Mouse (Mus musculus) limb, embryonic 11.5 days (tissue): Measurements from ENCODE around the gene C2cd5. TPM values are rescaled to one million over a fixed set of nuclear protein-coding genes. Genes with fewer than 3 reads are reported as not detected.
"Not testable (repeated sequence)": the region's sequence is repeated elsewhere in the genome, so short reads cannot be mapped to it uniquely, and the experiment has no call there.

ENCODE experiments used
- ATAC-seq: fragments of 200-750 bp; cut with Nextera tagmentation; 2 replicates; pipeline ENCODE4 v1.8.0; 2017; ENCODE audit warnings: low read depth; ENCODE audit not compliant: insufficient number of reproducible peaks, low FRiP score, low TSS enrichment
- DNase-seq: peaks from one replicate; pipeline ENCODE4 v3.0.0-alpha.2; 2015; ENCODE audit warnings: low spot score
- H3K27ac ChIP-seq: fragments of 300-500 bp; sonication (generic); replicated peaks from 2 replicates; pipeline ENCODE4 v1.5.1; 2014; ENCODE audit warnings: low read depth, mild to moderate bottlenecking, low read length
- H3K27me3 ChIP-seq: fragments of 300-500 bp; sonication (generic); 2 replicates; pipeline ENCODE4 v1.6.1; 2014; ENCODE audit warnings: mild to moderate bottlenecking, low read length, mixed read lengths; ENCODE audit not compliant: control insufficient read depth, insufficient read depth
- H3K36me3 ChIP-seq: fragments of 300-500 bp; sonication (generic); 2 replicates; pipeline ENCODE4 v1.6.1; 2014; ENCODE audit warnings: mild to moderate bottlenecking, low read length, moderate library complexity, mixed read lengths; ENCODE audit not compliant: control insufficient read depth, insufficient read depth
- H3K4me1 ChIP-seq: fragments of 300-500 bp; sonication (generic); 2 replicates; pipeline ENCODE4 v1.6.1; 2014; ENCODE audit warnings: low read length, mixed read lengths; ENCODE audit not compliant: control insufficient read depth, insufficient read depth
- H3K4me2 ChIP-seq: fragments of 300-500 bp; sonication (generic); 2 replicates; pipeline ENCODE4 v1.6.1; 2014; ENCODE audit warnings: low read depth, mild to moderate bottlenecking, moderate library complexity; ENCODE audit not compliant: severe bottlenecking
- H3K4me3 ChIP-seq: fragments of 300-500 bp; sonication (generic); 2 replicates; pipeline ENCODE4 v1.5.1; 2014; ENCODE audit warnings: low read depth, low read length
- H3K9ac ChIP-seq: fragments of 300-500 bp; sonication (generic); 2 replicates; pipeline ENCODE4 v1.6.1; 2014; ENCODE audit warnings: mild to moderate bottlenecking, low read length
- H3K9me3 ChIP-seq: fragments of 300-500 bp; sonication (generic); 2 replicates; pipeline ENCODE4 v1.6.1; 2016; ENCODE audit warnings: low read length; ENCODE audit not compliant: control insufficient read depth
- WGBS: fragments of 180-500 bp; shearing (Covaris S2); extraction: QIAGEN DNeasy Blood & Tissue Kit; methylation state at CpG from one replicate; pipeline ENCODE4 v1.1.7; 2014; 5-methylcytosine and 5-hydroxymethylcytosine counted together
- polyA plus RNA-seq: library from polyadenylated mRNA; unstranded; fragments of >200 nt; fragmentation: Nextera tagmentation; extraction: Ambion mirVana; gene quantifications from 2 replicates; pipeline ENCODE4 v1.2.1, GENCODE M21; 2014

C2cd5 gene
- polyA plus RNA-seq, 1 experiment from 2014 or later = 29.2 TPM

DNA sequence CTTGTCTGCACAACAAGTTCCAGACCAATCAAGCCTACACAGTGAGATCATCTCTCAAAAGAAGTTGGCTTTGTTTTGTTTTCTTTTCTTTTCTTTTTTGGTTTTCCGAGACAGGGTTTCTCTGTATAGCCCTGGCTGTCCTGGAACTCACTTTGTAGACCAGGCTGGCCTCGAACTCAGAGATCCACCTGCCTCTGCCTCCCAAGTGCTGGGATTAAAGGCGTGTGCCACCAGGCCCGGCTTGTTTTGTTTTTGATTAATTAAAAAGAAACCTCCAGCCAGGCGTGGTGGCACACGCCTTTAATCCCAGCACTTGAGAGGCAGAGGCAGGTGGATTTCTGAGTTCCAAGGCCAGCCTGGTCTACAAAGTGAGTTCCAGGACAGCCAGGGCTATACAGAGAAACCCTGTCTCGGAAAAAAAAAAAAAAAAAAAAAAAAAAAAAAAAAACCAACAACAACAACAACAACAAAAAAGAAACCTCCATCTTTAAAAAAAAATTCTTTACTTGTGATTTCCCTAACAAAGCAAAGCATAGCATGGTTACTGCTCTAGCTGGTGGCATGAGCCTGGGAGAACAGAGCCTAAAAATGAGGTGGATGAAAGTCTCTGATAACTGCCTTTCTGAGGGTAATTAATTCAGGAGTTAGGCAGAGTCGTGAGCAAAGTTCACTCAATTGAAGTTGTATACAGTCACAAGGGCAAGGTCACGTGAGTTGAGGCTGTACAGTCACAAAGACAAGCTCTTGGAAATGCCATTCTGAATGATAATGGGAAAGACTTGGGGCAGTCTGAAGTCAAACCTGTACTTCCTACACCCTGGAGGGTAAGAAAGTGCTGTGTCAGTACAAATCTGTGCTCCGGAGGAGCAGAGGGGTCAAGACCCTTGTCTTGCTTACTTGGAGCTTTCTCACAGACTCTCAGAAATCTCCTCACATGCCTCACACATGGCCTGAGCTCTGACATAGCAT lies 42.0 kb upstream of the C2cd5 start:
- not testable (repeated sequence) for H3K9ac ChIP-seq, ATAC-seq, DNase-seq, H3K4me3 ChIP-seq, H3K27ac ChIP-seq, H3K4me2 ChIP-seq, H3K27me3 ChIP-seq, H3K4me1 ChIP-seq, H3K9me3 ChIP-seq, H3K36me3 ChIP-seq
- WGBS = 83% methylated on average over 9 of the region's 10 CpGs

DNA sequence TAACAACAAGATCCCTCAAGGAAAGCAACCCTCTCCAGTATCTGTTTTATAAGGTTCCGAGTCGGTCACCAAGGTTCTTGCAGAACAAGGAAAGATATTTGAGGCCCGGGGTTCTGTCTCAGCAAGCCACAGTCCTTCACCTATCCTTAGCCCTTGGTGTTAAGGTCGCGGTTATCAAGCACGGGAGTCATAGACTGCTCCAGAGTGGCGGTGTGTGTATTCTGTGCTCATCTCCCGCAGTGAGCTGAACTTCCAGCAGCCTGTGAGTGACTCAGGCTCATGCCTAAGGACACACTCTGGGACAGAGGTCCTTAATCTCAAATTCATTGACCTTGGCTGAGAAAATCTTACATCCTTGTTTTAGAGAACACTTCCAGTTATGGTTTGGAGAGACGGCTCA lies 40.9 kb upstream of the C2cd5 start:
- no peaks in the 10 kb centered on the region for H3K9me3 ChIP-seq
- H3K4me2 ChIP-seq = no peak overlapping the region
- DNase-seq (no peak), ATAC-seq (no peak)
- no peaks in the 10 kb centered on the region for H3K4me1 ChIP-seq
- H3K27ac ChIP-seq = no peak overlapping the region
- H3K36me3 ChIP-seq = no peaks in the 10 kb centered on the region
- WGBS = 92% methylated on average over 9 of the region's 9 CpGs
- no peak overlapping the region for H3K4me3 ChIP-seq
- no peak overlapping the region for H3K9ac ChIP-seq
- H3K27me3 ChIP-seq = no peaks in the 10 kb centered on the region

DNA sequence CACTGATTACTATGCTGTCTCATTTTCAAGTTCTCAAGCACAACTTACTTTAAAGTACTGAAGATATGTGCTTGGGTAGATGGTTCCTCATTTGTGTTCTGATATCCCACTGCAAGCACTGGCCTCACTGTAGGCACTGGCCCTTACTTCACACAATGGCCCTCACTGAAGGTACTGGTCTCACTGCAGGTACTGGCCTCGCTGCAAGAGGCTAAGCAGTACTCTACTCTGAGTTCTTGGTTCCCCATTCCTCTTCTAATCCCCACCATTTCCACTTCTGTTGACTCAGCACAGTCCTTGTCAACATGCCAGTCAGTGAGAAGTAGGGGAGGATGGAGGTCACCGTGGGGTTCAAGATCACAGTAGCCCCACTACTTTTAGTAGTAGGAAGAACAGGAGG lies 39.5 kb upstream of the C2cd5 start:
- no peak for DNase-seq
- no peaks in the 10 kb centered on the region for H3K27me3 ChIP-seq
- no peak overlapping the region for H3K9ac ChIP-seq
- no peaks in the 10 kb centered on the region for H3K36me3 ChIP-seq
- no peaks in the 10 kb centered on the region for H3K9me3 ChIP-seq
- 92% methylated on average over 2 of the region's 2 CpGs for WGBS
- no peak for ATAC-seq
- no peak overlapping the region for H3K4me2 ChIP-seq
- H3K27ac ChIP-seq = no peak overlapping the region
- no peaks in the 10 kb centered on the region for H3K4me1 ChIP-seq
- no peak overlapping the region for H3K4me3 ChIP-seq

DNA sequence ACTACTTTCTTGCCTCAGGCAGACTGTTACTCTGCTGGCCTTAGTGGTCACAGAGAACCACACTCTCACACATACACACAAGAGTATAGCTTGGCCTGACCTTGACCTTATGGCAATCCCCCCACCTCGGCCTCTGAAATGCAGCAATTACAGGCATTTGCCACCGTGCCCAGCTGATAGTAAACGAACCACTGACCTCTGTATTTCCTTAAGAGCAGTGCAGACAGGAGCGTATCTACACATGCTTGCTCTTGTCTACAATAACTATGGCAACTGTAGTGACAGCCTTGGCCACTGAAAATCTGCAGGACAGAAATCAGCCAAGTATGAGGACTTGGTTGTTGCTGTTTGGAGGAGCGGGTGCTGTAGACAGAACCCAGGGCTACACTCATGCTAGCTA lies 37.4 kb upstream of the C2cd5 start:
- H3K4me1 ChIP-seq = no peaks in the 10 kb centered on the region
- H3K4me3 ChIP-seq = no peak overlapping the region
- ATAC-seq (no peak), DNase-seq (no peak)
- H3K36me3 ChIP-seq = no peaks in the 10 kb centered on the region
- no peak overlapping the region for H3K9ac ChIP-seq
- no peaks in the 10 kb centered on the region for H3K9me3 ChIP-seq
- no peak overlapping the region for H3K4me2 ChIP-seq
- H3K27me3 ChIP-seq = no peaks in the 10 kb centered on the region
- no peak overlapping the region for H3K27ac ChIP-seq
- WGBS = 62% methylated on average over 5 of the region's 5 CpGs

DNA sequence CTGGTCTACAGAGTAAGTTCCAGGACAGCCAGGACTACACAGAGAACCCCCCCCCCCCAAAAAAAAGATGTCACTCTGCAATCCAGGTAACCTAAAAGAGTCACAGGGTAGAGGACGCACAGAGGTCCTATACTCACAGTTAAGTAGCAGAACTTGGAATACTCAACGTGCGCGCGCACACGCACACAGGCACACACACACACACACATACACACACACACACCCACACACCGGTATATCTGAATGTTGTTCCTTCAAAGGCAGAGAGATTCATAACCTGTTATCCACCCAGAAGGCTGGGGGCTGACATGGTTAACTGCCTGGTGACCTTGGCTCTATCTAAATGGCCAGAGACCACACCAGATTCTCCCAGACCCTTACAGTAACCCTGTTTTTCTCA lies 36.7 kb upstream of the C2cd5 start:
- DNase-seq = no peak
- no peaks in the 10 kb centered on the region for H3K9me3 ChIP-seq
- WGBS = 96% methylated on average over 7 of the region's 7 CpGs
- no peak overlapping the region for H3K4me2 ChIP-seq
- H3K9ac ChIP-seq = no peak overlapping the region
- no peaks in the 10 kb centered on the region for H3K4me1 ChIP-seq
- H3K36me3 ChIP-seq = no peaks in the 10 kb centered on the region
- no peaks in the 10 kb centered on the region for H3K27me3 ChIP-seq
- ATAC-seq = no peak
- no peak overlapping the region for H3K27ac ChIP-seq
- H3K4me3 ChIP-seq = no peak overlapping the region

DNA sequence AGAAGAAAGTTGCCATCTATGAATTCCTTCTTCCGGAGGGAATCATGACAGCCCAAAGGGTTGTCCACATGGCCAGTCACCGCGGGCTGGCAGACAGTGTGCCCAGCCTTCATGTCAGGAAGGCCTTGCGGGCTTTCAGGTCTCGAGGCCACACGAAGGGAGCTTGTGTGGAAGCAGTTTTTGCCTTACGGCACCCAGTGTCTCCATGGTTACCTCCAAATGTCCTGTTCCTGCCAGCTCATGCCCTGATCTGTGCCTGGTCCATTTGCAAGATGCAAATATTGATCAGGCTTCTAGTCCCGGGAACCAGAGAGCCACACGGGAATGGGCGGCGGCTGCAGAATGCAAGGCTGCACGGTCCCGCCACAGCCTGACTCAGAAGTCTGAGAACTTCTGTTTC lies 35.2 kb upstream of the C2cd5 start:
- Histone ChIP-seq H3K36me3 (no peaks in the 10 kb centered on the region), H3K27ac (no peak overlapping the region), H3K27me3 (no peaks in the 10 kb centered on the region), H3K4me3 (no peak overlapping the region), H3K9me3 (no peaks in the 10 kb centered on the region), H3K9ac (no peak overlapping the region), H3K4me1 (no peaks in the 10 kb centered on the region), H3K4me2 (no peak overlapping the region)
- ATAC-seq = no peak
- 94% methylated on average over 13 of the region's 13 CpGs for WGBS
- no peak for DNase-seq

DNA sequence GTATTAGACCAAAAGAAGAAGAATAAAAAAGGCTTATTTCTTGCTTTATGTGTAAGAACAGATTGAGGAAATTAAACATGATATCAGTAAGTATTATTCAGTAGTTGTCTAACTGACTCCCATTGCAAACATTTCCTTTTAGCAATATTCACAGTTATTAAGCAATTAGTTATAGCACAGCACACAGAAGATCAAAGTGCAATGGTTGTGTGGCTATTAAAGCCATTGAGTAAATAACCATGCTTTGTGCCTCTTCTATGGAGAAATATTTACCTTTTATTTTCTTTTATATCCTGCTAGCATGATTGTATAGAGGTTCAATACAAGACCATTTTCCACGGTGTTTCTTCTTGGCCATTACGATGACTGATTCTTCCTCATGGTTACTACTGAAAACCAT lies 33.2 kb upstream of the C2cd5 start:
- Histone ChIP-seq H3K27ac (no peak overlapping the region), H3K27me3 (no peaks in the 10 kb centered on the region), H3K4me1 (no peaks in the 10 kb centered on the region), H3K36me3 (no peaks in the 10 kb centered on the region), H3K4me3 (no peak overlapping the region), H3K4me2 (no peak overlapping the region), H3K9me3 (no peaks in the 10 kb centered on the region), H3K9ac (no peak overlapping the region)
- whole genome bisulfite sequencing = 95% methylated on average over 2 of the region's 2 CpGs
- DNase-seq = no peak
- ATAC-seq = no peak

DNA sequence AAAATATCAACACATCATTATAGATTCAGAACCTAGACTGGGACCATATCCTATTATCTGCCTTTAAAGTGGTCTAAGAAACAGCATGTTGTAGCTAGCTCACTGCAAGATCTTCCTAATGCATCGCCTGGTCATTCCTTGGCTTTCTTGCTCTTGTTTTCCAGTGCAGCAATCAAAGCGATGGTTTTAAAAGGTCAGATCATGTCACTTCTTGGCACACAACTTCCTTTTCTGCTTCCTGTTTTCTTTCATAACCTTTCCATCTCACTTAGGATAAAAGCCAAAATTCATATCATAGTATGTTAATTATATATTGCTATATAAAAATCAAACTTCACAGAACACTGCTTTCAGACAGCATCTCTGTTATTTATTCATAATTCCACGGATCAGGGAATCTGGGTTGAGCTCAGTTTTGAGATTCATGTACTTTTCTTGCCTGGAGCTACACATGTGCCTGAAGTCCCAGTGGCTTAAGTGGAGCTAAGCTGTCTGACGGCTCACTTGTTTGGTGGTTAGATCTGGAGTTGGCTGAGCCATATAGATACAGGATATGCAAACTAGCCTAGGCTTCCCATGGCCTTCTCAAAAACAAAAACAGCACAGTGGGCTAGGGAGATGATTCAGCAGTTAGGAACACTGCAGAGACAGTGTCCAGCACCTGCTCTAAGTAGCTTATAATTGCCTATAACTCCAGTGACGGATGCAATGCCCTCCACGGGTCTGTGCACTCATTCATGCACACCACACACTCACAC lies 32.1 kb upstream of the C2cd5 start:
- H3K36me3 ChIP-seq = no peaks in the 10 kb centered on the region
- WGBS = 80% methylated on average over 6 of the region's 6 CpGs

More for the DNA sequence above, 32.1 kb upstream of the C2cd5 start:
- no peaks in the 10 kb centered on the region for H3K27me3 ChIP-seq
- no peak for ATAC-seq
- H3K9ac ChIP-seq = no peak overlapping the region
- no peak overlapping the region for H3K4me2 ChIP-seq
- H3K4me3 ChIP-seq = no peak overlapping the region
- no peaks in the 10 kb centered on the region for H3K4me1 ChIP-seq
- DNase-seq = no peak
- H3K9me3 ChIP-seq = no peaks in the 10 kb centered on the region
- no peak overlapping the region for H3K27ac ChIP-seq
